In genomic region chr15:86032811-86033190, GRCm38 (mm10) we compare ENCODE assay signal across 7 mouse cellular contexts. TPM values are rescaled to one million over a fixed set of nuclear protein-coding genes. Genes with fewer than 3 reads are reported as not detected.
A peak's percentile ranks its signal among the peaks of the same experiment; 100 is the strongest.
DNase-seq lines count a peak whose midpoint lies in the region; ATAC-seq and TF ChIP-seq lines count a peak whose summit lies in the region.

No protein-coding gene starts in this region.

- no peaks in the 10 kb centered on the region for H3K27me3 ChIP-seq in thymus, adult 2 months (ENCODE audit: control insufficient read depth, insufficient read depth, low read length)
- H3K27me3 ChIP-seq in forebrain, embryonic 11.5 days (ENCODE audit: control insufficient read depth, insufficient read depth, low read length): peaks cover 16% of the 10 kb centered on the region
- H3K27me3 ChIP-seq in splenic B cell, adult 2 months (ENCODE audit: control insufficient read depth, insufficient read depth, low read length, poor library complexity, severe bottlenecking): no peaks in the 10 kb centered on the region

- no peaks in the 10 kb centered on the region for H3K36me3 ChIP-seq in thymus, adult 2 months (ENCODE audit: control insufficient read depth, insufficient read depth, low read length)
- peaks cover 21% of the 10 kb centered on the region for H3K36me3 ChIP-seq in forebrain, embryonic 11.5 days (ENCODE audit: control insufficient read depth, insufficient read depth, low read length)
- no peaks in the 10 kb centered on the region for H3K36me3 ChIP-seq in splenic B cell, adult 2 months (ENCODE audit: control insufficient read depth, insufficient read depth, low read length, poor library complexity, severe bottlenecking)

- H3K4me2 ChIP-seq in forebrain, embryonic 11.5 days (ENCODE audit: low read depth, low read length, severe bottlenecking): peak overlapping the region; percentile 88

- peaks cover 25% of the 10 kb centered on the region for H3K9me3 ChIP-seq in forebrain, embryonic 11.5 days (ENCODE audit: control insufficient read depth, low read length)

- H3K4me3 ChIP-seq in thymus, adult 2 months (ENCODE audit: control insufficient read depth, insufficient read depth, low read length): peak overlapping the region; percentile 56
- peak overlapping the region; percentile 60 for H3K4me3 ChIP-seq in forebrain, embryonic 11.5 days (ENCODE audit: low read depth, low read length)

- no peak overlapping the region for H3K27ac ChIP-seq in thymus, adult 2 months (ENCODE audit: control insufficient read depth, insufficient read depth, low read length)
- H3K27ac ChIP-seq in forebrain, embryonic 11.5 days (ENCODE audit: low read depth, low read length): no peak overlapping the region

- no peak for DNase-seq in thymus, adult 2 months
- no peak for DNase-seq in thymus, postnatal 10 days (ENCODE audit: low spot score in 2 of 2)
- peak; percentile 83 for DNase-seq in forebrain, embryonic 11.5 days (ENCODE audit: low spot score)
- peak; percentile 70 for DNase-seq in kidney, adult 9 months
- DNase-seq in lung, postnatal 10 days: peak; percentile 56
- DNase-seq in splenic B cell, adult 2 months (ENCODE audit: low read depth, low spot score): peak; percentile 50
- DNase-seq in adipocyte (ENCODE audit: low spot score): no peak

- H3K4me1 ChIP-seq in thymus, adult 2 months (replicated peaks; ENCODE audit: control insufficient read depth, insufficient read depth, low read length): peaks cover 39% of the 10 kb centered on the region
- H3K4me1 ChIP-seq in forebrain, embryonic 11.5 days (replicated peaks; ENCODE audit: control insufficient read depth, insufficient read depth, low read length): peaks cover 8% of the 10 kb centered on the region

- 0 out of 2 replicates have a peak, but pooled peaks have one; percentile 45 for TF ChIP-seq CTCF in thymus, adult 2 months (IDR thresholded peaks at IDR 0.05; ENCODE audit: borderline replicate concordance, control insufficient read depth, extremely low read depth, insufficient read depth, low read length, poor library complexity)

- TF ChIP-seq POLR2A in thymus, adult 2 months (IDR thresholded peaks at IDR 0.05; ENCODE audit: control insufficient read depth, extremely low read depth, insufficient read depth, low read length, poor library complexity): no peak

- WGBS in thymus, adult 2 months: 13% methylated on average over 38 of the region's 38 CpGs
- WGBS in forebrain, embryonic 11.5 days: under 1% methylated on average over 38 of the region's 38 CpGs

- H3K9ac ChIP-seq in forebrain, embryonic 11.5 days (ENCODE audit: low read length): peak overlapping the region; percentile 70

- ATAC-seq in forebrain, embryonic 11.5 days (replicated peaks; ENCODE audit: low FRiP score): peak; percentile 6; the same call in 1 of the 2 replicates

RNA-seq across cellular contexts. Expression of gene Celsr1, which starts 0.8 kb away (rescaled TPM):
- polyA plus RNA-seq in thymus, adult 2 months (2012; rRNA removed): 40.0 and 47.8 TPM in 2 replicates
- 7.3 and 7.9 TPM in 2 replicates for polyA plus RNA-seq in forebrain, embryonic 11.5 days (2014; fragmentation: Nextera tagmentation; extraction: Ambion mirVana)

RNA-seq across cellular contexts. Expression of gene Gramd4, which starts 24.7 kb away (rescaled TPM):
- 35.1 and 37.1 TPM in 2 replicates for polyA plus RNA-seq in thymus, adult 2 months (2012; rRNA removed)
- polyA plus RNA-seq in forebrain, embryonic 11.5 days (2014; fragmentation: Nextera tagmentation; extraction: Ambion mirVana): 15.5 and 16.6 TPM in 2 replicates

Comparison
In these comparisons a context has a peak if more than half of its experiments do, and no peak if none do; other contexts are left out.
1. DNase-seq: peak in forebrain, embryonic 11.5 days (single experiment), kidney, adult 9 months (single experiment), lung, postnatal 10 days (single experiment) and splenic B cell, adult 2 months (single experiment); none in thymus, adult 2 months (single experiment), thymus, postnatal 10 days (0 of 2) and adipocyte (single experiment).